Mouse (Mus musculus): Measurements from ENCODE around the gene Magi2. TPM values are rescaled to one million over a fixed set of nuclear protein-coding genes. Genes with fewer than 3 reads are reported as not detected.

Magi2 gene
- polyA plus RNA-seq, 1 experiment from 2014 or later, result 1.7 TPM

DNA sequence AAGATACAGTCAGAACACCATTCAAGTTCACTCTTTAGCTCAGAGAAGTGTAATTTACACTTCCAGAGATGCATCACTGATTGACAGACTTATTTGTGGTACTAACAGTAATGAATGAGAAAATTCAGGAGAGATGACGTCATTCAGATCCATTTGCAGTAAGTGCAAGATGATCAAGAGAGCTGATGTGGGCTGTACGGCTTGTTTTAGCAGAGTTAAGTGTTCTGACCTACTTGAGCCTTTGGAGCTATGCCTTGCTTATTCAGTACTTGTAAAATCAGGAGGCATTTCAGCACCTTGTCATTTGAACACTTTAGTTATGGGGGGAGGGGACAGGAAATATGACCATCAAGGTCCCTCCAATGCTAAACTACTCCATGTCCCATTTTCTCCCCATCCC is 1383.8 kb downstream of the Magi2 start:
- no peak for DNase-seq (ENCODE audit: low spot score)
- no peak overlapping the region for H3K4me3 ChIP-seq (ENCODE audit: low read depth, low read length)
- no peak overlapping the region for H3K4me2 ChIP-seq
- H3K27me3 ChIP-seq (replicated peaks; ENCODE audit: control insufficient read depth, insufficient read depth, low read length), result no peaks in the 10 kb centered on the region
- no peaks in the 10 kb centered on the region for H3K4me1 ChIP-seq (replicated peaks; ENCODE audit: control insufficient read depth, insufficient read depth, low read length)
- no peaks in the 10 kb centered on the region for H3K9me3 ChIP-seq (ENCODE audit: control insufficient read depth, low read length)
- H3K27ac ChIP-seq (ENCODE audit: low read depth, low read length), result no peak overlapping the region
- H3K9ac ChIP-seq (ENCODE audit: low read depth, low read length), result no peak overlapping the region
- no peaks in the 10 kb centered on the region for H3K36me3 ChIP-seq (ENCODE audit: control insufficient read depth, insufficient read depth, low read length)
- 74% methylated on average over 2 of the region's 2 CpGs for WGBS
- no peak for ATAC-seq (replicated peaks; ENCODE audit: low FRiP score)

DNA sequence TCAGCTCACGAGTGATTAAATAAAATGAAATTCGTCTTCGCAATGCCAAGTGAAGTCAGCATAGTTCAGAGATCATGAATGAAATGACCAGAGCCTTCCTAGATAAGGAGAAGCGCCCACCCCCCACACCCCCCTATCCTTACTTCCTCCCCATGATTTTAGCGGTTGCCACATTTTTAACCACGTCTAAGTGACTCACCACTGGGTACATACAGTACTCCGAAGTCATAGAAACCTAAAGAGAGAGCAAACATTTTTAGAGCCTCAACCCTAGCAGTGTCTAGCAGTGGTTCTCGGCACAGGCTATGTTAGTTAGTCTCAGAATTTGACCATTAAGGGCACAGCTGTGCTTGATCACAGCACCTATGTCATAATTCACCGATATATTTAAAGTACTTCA is 1385.8 kb downstream of the Magi2 start:
- no peaks in the 10 kb centered on the region for H3K9me3 ChIP-seq (ENCODE audit: control insufficient read depth, low read length)
- H3K27me3 ChIP-seq (replicated peaks; ENCODE audit: control insufficient read depth, insufficient read depth, low read length), result no peaks in the 10 kb centered on the region
- H3K4me2 ChIP-seq, result no peak overlapping the region
- H3K27ac ChIP-seq (ENCODE audit: low read depth, low read length), result no peak overlapping the region
- ATAC-seq (replicated peaks; ENCODE audit: low FRiP score), result no peak
- H3K4me3 ChIP-seq (ENCODE audit: low read depth, low read length), result no peak overlapping the region
- no peaks in the 10 kb centered on the region for H3K36me3 ChIP-seq (ENCODE audit: control insufficient read depth, insufficient read depth, low read length)
- 63% methylated on average over 9 of the region's 9 CpGs for WGBS
- DNase-seq (ENCODE audit: low spot score), result no peak
- H3K9ac ChIP-seq (ENCODE audit: low read depth, low read length), result no peak overlapping the region
- H3K4me1 ChIP-seq (replicated peaks; ENCODE audit: control insufficient read depth, insufficient read depth, low read length), result no peaks in the 10 kb centered on the region

GRCm38 (mm10) chr5:20614891-20615290 is 1388.1 kb downstream of the Magi2 start:
- Histone ChIP-seq H3K9me3 (ENCODE audit: control insufficient read depth, low read length) (no peaks in the 10 kb centered on the region), H3K27ac (ENCODE audit: low read depth, low read length) (no peak overlapping the region), H3K4me1 (replicated peaks; ENCODE audit: control insufficient read depth, insufficient read depth, low read length) (no peaks in the 10 kb centered on the region), H3K4me2 (no peak overlapping the region), H3K9ac (ENCODE audit: low read depth, low read length) (no peak overlapping the region), H3K36me3 (ENCODE audit: control insufficient read depth, insufficient read depth, low read length) (no peaks in the 10 kb centered on the region), H3K27me3 (replicated peaks; ENCODE audit: control insufficient read depth, insufficient read depth, low read length) (no peaks in the 10 kb centered on the region), H3K4me3 (ENCODE audit: low read depth, low read length) (no peak overlapping the region)
- DNase-seq (ENCODE audit: low spot score), result no peak
- WGBS, result 80% methylated on average over 4 of the region's 4 CpGs
- no peak for ATAC-seq (replicated peaks; ENCODE audit: low FRiP score)

DNA sequence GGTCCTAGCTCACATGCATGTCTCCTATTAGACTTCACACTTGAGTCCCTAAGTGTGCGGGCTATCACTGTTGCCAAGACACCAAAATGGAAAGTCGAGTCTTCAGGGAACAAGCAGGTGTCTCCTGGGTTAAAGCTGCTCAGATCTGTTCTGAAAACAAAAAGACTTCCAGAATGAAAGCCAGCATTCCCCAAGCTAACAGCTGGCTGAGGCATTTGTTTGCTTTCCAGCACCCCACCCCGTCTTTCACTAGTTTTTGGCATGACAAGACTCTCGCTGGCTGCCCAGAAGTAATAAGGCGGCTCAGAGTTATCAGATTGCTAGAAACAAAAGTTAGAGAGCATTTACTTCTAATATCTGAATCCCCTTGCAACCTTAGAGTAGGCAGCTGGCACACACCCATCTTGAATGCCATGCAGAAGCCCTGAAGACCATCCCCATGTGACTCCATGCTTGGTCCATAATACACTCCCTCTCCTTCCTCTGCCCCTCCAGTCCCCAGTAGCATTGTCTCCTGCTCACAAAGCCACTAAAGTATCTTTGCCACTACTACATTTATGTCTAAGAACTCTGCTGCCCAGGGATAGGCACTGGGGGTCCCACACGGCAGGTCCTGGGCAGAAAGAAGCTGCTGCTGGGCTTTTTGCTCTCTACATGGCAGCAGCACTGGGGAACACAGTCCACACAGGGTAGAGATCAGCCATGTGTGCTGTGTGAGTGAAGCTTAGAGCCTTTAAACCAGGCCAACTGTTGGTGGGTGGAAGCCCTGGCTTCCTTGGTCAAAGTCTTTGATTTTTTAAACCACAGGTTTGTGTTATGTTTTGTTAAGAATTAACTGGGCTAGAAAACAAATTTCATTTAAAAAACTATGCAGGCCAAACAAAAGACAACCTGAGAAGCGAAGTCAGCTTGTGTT is 1394.0 kb downstream of the Magi2 start:
- H3K4me2 ChIP-seq, result no peak overlapping the region
- DNase-seq (ENCODE audit: low spot score) (no peak), ATAC-seq (replicated peaks; ENCODE audit: low FRiP score) (no peak)
- 79% methylated on average over 7 of the region's 7 CpGs for WGBS
- no peaks in the 10 kb centered on the region for H3K36me3 ChIP-seq (ENCODE audit: control insufficient read depth, insufficient read depth, low read length)
- H3K4me1 ChIP-seq (replicated peaks; ENCODE audit: control insufficient read depth, insufficient read depth, low read length), result no peaks in the 10 kb centered on the region
- no peaks in the 10 kb centered on the region; the same call in 1 of the 2 replicates for H3K9me3 ChIP-seq (ENCODE audit: control insufficient read depth, low read length)
- H3K27me3 ChIP-seq (replicated peaks; ENCODE audit: control insufficient read depth, insufficient read depth, low read length), result no peaks in the 10 kb centered on the region
- H3K4me3 ChIP-seq (ENCODE audit: low read depth, low read length), result no peak overlapping the region
- H3K27ac ChIP-seq (ENCODE audit: low read depth, low read length), result no peak overlapping the region
- no peak overlapping the region for H3K9ac ChIP-seq (ENCODE audit: low read depth, low read length)

- no peaks in the 10 kb centered on the region for H3K36me3 ChIP-seq (ENCODE audit: control insufficient read depth, insufficient read depth, low read length)
- H3K9ac ChIP-seq (ENCODE audit: low read depth, low read length), result no peak overlapping the region
- H3K9me3 ChIP-seq (ENCODE audit: control insufficient read depth, low read length), result no peaks in the 10 kb centered on the region; the same call in 1 of the 2 replicates
- DNase-seq (ENCODE audit: low spot score) (no peak), ATAC-seq (replicated peaks; ENCODE audit: low FRiP score) (no peak)
- no peaks in the 10 kb centered on the region for H3K4me1 ChIP-seq (replicated peaks; ENCODE audit: control insufficient read depth, insufficient read depth, low read length)
- no peaks in the 10 kb centered on the region for H3K27me3 ChIP-seq (replicated peaks; ENCODE audit: control insufficient read depth, insufficient read depth, low read length)
- WGBS, result 68% methylated on average over 3 of the region's 3 CpGs
- H3K27ac ChIP-seq (ENCODE audit: low read depth, low read length), result no peak overlapping the region
- H3K4me3 ChIP-seq (ENCODE audit: low read depth, low read length), result no peak overlapping the region
- H3K4me2 ChIP-seq, result no peak overlapping the region
Observed at GRCm38 (mm10) chr5:20622417-20622816, 1395.6 kb downstream of the Magi2 start.

GRCm38 (mm10) chr5:20622837-20623573 is 1396.2 kb downstream of the Magi2 start:
- Histone ChIP-seq H3K4me2 (no peak overlapping the region), H3K4me3 (ENCODE audit: low read depth, low read length) (no peak overlapping the region), H3K4me1 (replicated peaks; ENCODE audit: control insufficient read depth, insufficient read depth, low read length) (no peaks in the 10 kb centered on the region), H3K36me3 (ENCODE audit: control insufficient read depth, insufficient read depth, low read length) (no peaks in the 10 kb centered on the region), H3K9ac (ENCODE audit: low read depth, low read length) (no peak overlapping the region), H3K27ac (ENCODE audit: low read depth, low read length) (no peak overlapping the region), H3K9me3 (ENCODE audit: control insufficient read depth, low read length) (no peaks in the 10 kb centered on the region; the same call in 1 of the 2 replicates), H3K27me3 (replicated peaks; ENCODE audit: control insufficient read depth, insufficient read depth, low read length) (no peaks in the 10 kb centered on the region)
- 58% methylated on average over 10 of the region's 10 CpGs for WGBS
- no peak for DNase-seq (ENCODE audit: low spot score)
- ATAC-seq (replicated peaks; ENCODE audit: low FRiP score), result no peak

DNA sequence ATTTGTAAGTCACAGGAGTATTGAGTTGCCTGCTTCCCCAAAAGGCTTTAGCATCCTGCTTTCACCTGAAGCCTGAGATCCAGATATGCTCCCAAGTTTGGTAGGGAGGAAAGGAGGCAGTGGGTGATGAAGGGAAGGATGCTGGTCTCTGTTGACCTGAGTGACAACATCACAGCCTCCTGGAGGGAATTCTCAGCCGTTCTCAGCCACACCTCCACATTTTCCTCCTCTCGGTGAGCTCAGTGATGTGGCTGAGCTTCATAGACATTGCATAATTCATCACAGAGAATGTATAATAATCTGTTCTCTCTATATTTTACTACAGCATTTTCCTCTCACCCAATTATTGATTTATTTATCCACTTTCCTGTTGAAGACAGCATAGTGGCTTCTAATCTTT is 1398.3 kb downstream of the Magi2 start:
- no peak overlapping the region for H3K4me3 ChIP-seq (ENCODE audit: low read depth, low read length)
- DNase-seq (ENCODE audit: low spot score), result no peak
- no peak for ATAC-seq (replicated peaks; ENCODE audit: low FRiP score)
- no peaks in the 10 kb centered on the region for H3K4me1 ChIP-seq (replicated peaks; ENCODE audit: control insufficient read depth, insufficient read depth, low read length)
- no peak overlapping the region for H3K9ac ChIP-seq (ENCODE audit: low read depth, low read length)
- no peak overlapping the region for H3K27ac ChIP-seq (ENCODE audit: low read depth, low read length)
- no peaks in the 10 kb centered on the region for H3K27me3 ChIP-seq (replicated peaks; ENCODE audit: control insufficient read depth, insufficient read depth, low read length)
- 57% methylated on average over 2 of the region's 2 CpGs for WGBS
- H3K4me2 ChIP-seq, result no peak overlapping the region
- no peaks in the 10 kb centered on the region for H3K36me3 ChIP-seq (ENCODE audit: control insufficient read depth, insufficient read depth, low read length)
- H3K9me3 ChIP-seq (ENCODE audit: control insufficient read depth, low read length), result no peaks in the 10 kb centered on the region; the same call in 1 of the 2 replicates

- H3K27ac ChIP-seq (ENCODE audit: low read depth, low read length), result no peak overlapping the region
- H3K4me3 ChIP-seq (ENCODE audit: low read depth, low read length), result no peak overlapping the region
- DNase-seq (ENCODE audit: low spot score), result no peak
- no peak for ATAC-seq (replicated peaks; ENCODE audit: low FRiP score)
- H3K27me3 ChIP-seq (replicated peaks; ENCODE audit: control insufficient read depth, insufficient read depth, low read length), result no peaks in the 10 kb centered on the region
- no peaks in the 10 kb centered on the region for H3K36me3 ChIP-seq (ENCODE audit: control insufficient read depth, insufficient read depth, low read length)
- WGBS, result 55% methylated on average over 4 of the region's 4 CpGs
- no peaks in the 10 kb centered on the region; the same call in 1 of the 2 replicates for H3K9me3 ChIP-seq (ENCODE audit: control insufficient read depth, low read length)
- no peak overlapping the region for H3K4me2 ChIP-seq
- H3K4me1 ChIP-seq (replicated peaks; ENCODE audit: control insufficient read depth, insufficient read depth, low read length), result no peaks in the 10 kb centered on the region
- H3K9ac ChIP-seq (ENCODE audit: low read depth, low read length), result no peak overlapping the region
Observed at GRCm38 (mm10) chr5:20628954-20629601, 1402.2 kb downstream of the Magi2 start.
